Mouse (Mus musculus) adrenal gland, postnatal 25 days (tissue): Measurements from ENCODE around the gene Vamp8. TPM values are rescaled to one million over a fixed set of nuclear protein-coding genes. Genes with fewer than 3 reads are reported as not detected.
A peak's percentile ranks its signal among the peaks of the same experiment; 100 is the strongest.

Experiments
- DNase-seq: peaks from one replicate; pipeline ENCODE4 v3.0.0; 2021; ENCODE audit warnings: mixed read lengths
- total RNA-seq: library from RNA; stranded (reverse); gene quantifications from 2 replicates; pipeline ENCODE4 v1.2.3, GENCODE M21; 2021

Vamp8 gene
- total RNA-seq, 1 experiment from 2014 or later: 154 TPM

- DNase-seq: no peak
Observed at GRCm38 (mm10) chr6:72371571-72371970, 18.9 kb downstream of the Vamp8 start.

- no peak for DNase-seq
Observed at GRCm38 (mm10) chr6:72371147-72371546, 19.4 kb downstream of the Vamp8 start.

- DNase-seq: peak; percentile 70
Observed at GRCm38 (mm10) chr6:72370091-72370490, 20.4 kb downstream of the Vamp8 start.

- no peak for DNase-seq
Observed at GRCm38 (mm10) chr6:72369557-72369956, 20.9 kb downstream of the Vamp8 start.

- no peak for DNase-seq
Observed at GRCm38 (mm10) chr6:72367460-72367974, 23.0 kb downstream of the Vamp8 start.

- DNase-seq: no peak
Observed at GRCm38 (mm10) chr6:72366844-72367443, 23.6 kb downstream of the Vamp8 start, which contains the start of gene Rnf181. TSS of gene Rnf181 (minus strand) at chr6:72366956.

GRCm38 (mm10) chr6:72366304-72366703 is 24.2 kb downstream of the Vamp8 start:
- no peak for DNase-seq

- DNase-seq: no peak
Observed at GRCm38 (mm10) chr6:72364985-72365384, 25.5 kb downstream of the Vamp8 start.

GRCm38 (mm10) chr6:72364009-72364408 is 26.5 kb downstream of the Vamp8 start:
- DNase-seq: no peak

GRCm38 (mm10) chr6:72362132-72363028 is 28.1 kb downstream of the Vamp8 start:
- DNase-seq: peak; percentile 90

- DNase-seq: peak; percentile 58
Observed at GRCm38 (mm10) chr6:72361121-72361551, 29.4 kb downstream of the Vamp8 start.

GRCm38 (mm10) chr6:72360599-72360935 is 29.9 kb downstream of the Vamp8 start:
- DNase-seq: no peak

GRCm38 (mm10) chr6:72359891-72360598 is 30.5 kb downstream of the Vamp8 start:
- DNase-seq: no peak

- no peak for DNase-seq
Observed at GRCm38 (mm10) chr6:72359343-72359742, 31.2 kb downstream of the Vamp8 start.

GRCm38 (mm10) chr6:72358086-72358764 is 32.3 kb downstream of the Vamp8 start:
- DNase-seq: no peak

- DNase-seq: no peak
Observed at GRCm38 (mm10) chr6:72357164-72358079, 33.1 kb downstream of the Vamp8 start.

GRCm38 (mm10) chr6:72356001-72356532 is 34.4 kb downstream of the Vamp8 start:
- DNase-seq: no peak

GRCm38 (mm10) chr6:72355066-72355911 is 35.2 kb downstream of the Vamp8 start, which contains the start of gene Tmem150a:
TSS of gene Tmem150a (plus strand) at chr6:72355447.
- DNase-seq: peak; percentile 86

GRCm38 (mm10) chr6:72354025-72354424 is 36.5 kb downstream of the Vamp8 start:
- no peak for DNase-seq
